Mouse (Mus musculus) megakaryocyte-erythroid progenitor cell, adult 5 weeks (primary cell): ENCODE data around the gene Prss3. TPM values are rescaled to one million over a fixed set of nuclear protein-coding genes. Genes with fewer than 3 reads are reported as not detected.

ENCODE experiments used
- polyA plus RNA-seq: library from polyadenylated mRNA; stranded (reverse); fragments of >175 nt; gene quantifications from 2 replicates; pipeline ENCODE4 v1.2.3, GENCODE M21; 2012

Gene Prss3
- polyA plus RNA-seq, result not detected in 2 replicates

DNA sequence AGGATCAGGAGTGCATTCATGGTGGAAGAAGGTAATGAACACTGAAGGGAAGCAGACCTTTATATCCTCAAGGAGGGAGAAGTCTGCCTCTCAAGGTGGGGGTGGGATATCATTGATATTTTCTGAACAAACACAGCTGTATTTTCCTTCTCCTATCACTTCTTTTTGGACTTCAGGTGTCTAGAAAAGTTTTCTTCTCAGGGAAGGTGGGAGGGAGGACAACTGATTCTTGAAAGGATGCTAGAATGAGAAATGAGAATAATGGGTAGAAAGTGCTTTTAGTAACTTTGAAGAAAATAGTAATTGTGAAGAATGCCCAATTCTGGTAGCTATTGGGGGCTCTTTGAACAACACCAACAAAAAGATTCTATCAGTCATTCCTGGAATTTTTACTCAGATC, at the start of gene Prss3:
Gene Prss3, minus strand, starts transcription at position 101 of the 400 bp plus-strand sequence.

DNA sequence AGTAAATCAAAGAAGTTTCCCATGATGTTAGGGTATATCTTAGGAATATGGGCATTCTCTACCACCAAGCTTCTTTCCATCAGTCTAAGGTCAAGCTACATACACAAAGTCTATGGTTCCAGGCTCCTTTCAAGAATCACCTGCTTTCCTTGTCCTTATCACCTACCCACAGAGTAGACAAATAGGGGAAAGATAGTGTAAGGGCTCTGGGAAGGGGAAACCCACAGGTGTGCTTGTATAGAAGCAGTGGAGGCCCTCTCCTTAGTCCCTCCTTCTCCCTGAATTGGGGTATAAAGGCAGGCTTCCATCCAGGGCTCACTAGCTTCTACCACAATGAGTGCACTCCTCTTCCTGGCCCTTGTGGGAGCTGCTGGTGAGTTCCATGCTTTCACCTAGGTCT, 14.6 kb upstream of the Prss3 start, which contains the start of gene Gm5771:
Gene Gm5771, plus strand, starts transcription at position 301 of the 400 bp plus-strand sequence.

GRCm38 (mm10) chr6:41353932-41354331, 23.5 kb downstream of the Prss3 start, which contains the start of gene Try10:
TSS of gene Try10 (plus strand) at chr6:41354105.

Other genes starting within 250 kb of the Prss3 start
- not detected in 2 replicates for gene Try4, start 75.4 kb downstream of the Prss3 start, polyA plus RNA-seq
- gene Try5, start 60.8 kb downstream of the Prss3 start, polyA plus RNA-seq, result not detected in 2 replicates
- not detected in 2 replicates for gene Try10, start 23.6 kb downstream of the Prss3 start, polyA plus RNA-seq
- not detected in 2 replicates for gene Gm5771, start 14.7 kb upstream of the Prss3 start, polyA plus RNA-seq
- gene Gm10334, start 68.5 kb upstream of the Prss3 start, polyA plus RNA-seq, result not detected in 2 replicates
- gene Prss1, start 81.3 kb upstream of the Prss3 start, polyA plus RNA-seq, result not detected in 2 replicates
- gene Prss2, start 144.1 kb upstream of the Prss3 start, polyA plus RNA-seq, result 0.11 TPM in 1 of 2 replicates, not detected in the other
- gene Ephb6, start 227.8 kb upstream of the Prss3 start, polyA plus RNA-seq, result 12.4 and 20.4 TPM in 2 replicates